Comparison of ENCODE assay signal across 8 mouse cellular contexts in the genomic region with DNA sequence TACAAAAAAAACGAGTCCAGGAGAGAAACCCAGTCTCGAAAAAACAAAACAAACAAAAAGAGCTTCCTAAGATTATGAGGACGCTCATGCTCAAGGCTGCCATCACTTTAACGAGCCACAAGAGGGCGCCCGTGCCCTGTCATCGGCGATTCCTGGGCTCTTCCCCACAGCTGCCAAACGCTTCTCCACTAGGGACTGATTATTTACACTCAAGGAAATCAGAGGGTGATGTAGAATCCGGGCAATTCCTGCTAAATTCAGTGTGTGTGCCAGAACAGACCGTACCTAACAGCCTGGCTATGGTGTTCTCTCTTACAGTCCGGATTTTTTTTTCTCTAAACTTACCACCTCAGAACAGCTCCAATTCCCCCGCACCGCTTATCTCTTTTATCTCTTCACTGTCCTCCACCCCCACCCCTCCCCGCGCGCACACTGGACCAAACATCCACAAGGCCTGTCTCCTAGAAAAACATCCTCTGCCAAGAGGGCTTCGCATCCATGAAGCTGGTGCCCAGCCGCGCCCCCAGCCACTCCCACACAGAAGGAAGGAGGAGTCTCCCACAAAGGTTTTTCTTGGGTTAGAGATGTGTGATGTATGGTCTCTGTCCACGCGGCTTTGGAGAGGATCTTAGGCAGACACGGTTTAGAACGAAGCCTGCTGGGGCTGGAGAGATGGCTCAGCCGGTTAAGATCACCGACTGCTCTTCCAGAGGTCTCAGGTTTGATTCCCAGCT. TPM values are rescaled to one million over a fixed set of nuclear protein-coding genes. Genes with fewer than 3 reads are reported as not detected.
DNase-seq lines count a peak whose midpoint lies in the region; ATAC-seq and TF ChIP-seq lines count a peak whose summit lies in the region.

No protein-coding gene starts in this region.

- no peak for TF ChIP-seq EP300 in heart, postnatal 0 days (IDR thresholded peaks at IDR 0.05; ENCODE audit: low read depth)

- TF ChIP-seq CTCF in heart, postnatal 0 days (IDR thresholded peaks at IDR 0.05; ENCODE audit: low read depth) = peak; percentile 85
- peak; percentile 91 for TF ChIP-seq CTCF in lung, embryonic 14.5 days (IDR thresholded peaks at IDR 0.05; ENCODE audit: low read depth)

- no peak overlapping the region for H3K9ac ChIP-seq in forebrain, embryonic 12.5 days
- H3K9ac ChIP-seq in heart, postnatal 0 days (replicated peaks; ENCODE audit: low read depth, low read length) = no peak overlapping the region
- no peak overlapping the region for H3K9ac ChIP-seq in lung, embryonic 14.5 days
- no peak overlapping the region for H3K9ac ChIP-seq in neural tube, embryonic 15.5 days (replicated peaks)

- no peak overlapping the region for H3K4me3 ChIP-seq in forebrain, embryonic 12.5 days (replicated peaks)
- H3K4me3 ChIP-seq in heart, postnatal 0 days (ENCODE audit: low read depth, low read length) = no peak overlapping the region
- no peak overlapping the region for H3K4me3 ChIP-seq in lung, embryonic 14.5 days (ENCODE audit: low read depth, low read length)
- H3K4me3 ChIP-seq in neural tube, embryonic 15.5 days (replicated peaks) = peak overlapping the region; percentile 15

- peaks cover 4% of the 10 kb centered on the region; the same call in 1 of the 2 replicates for H3K4me1 ChIP-seq in forebrain, embryonic 12.5 days
- H3K4me1 ChIP-seq in heart, postnatal 0 days (ENCODE audit: control insufficient read depth, insufficient read depth) = no peaks in the 10 kb centered on the region
- no peaks in the 10 kb centered on the region for H3K4me1 ChIP-seq in lung, embryonic 14.5 days (ENCODE audit: insufficient read depth)
- H3K4me1 ChIP-seq in neural tube, embryonic 15.5 days = peaks cover 6% of the 10 kb centered on the region

- H3K4me2 ChIP-seq in forebrain, embryonic 12.5 days = peak overlapping the region; percentile 32
- no peak overlapping the region for H3K4me2 ChIP-seq in heart, postnatal 0 days (ENCODE audit: low read depth, low read length)
- H3K4me2 ChIP-seq in lung, embryonic 14.5 days = peak overlapping the region; percentile 44
- H3K4me2 ChIP-seq in neural tube, embryonic 15.5 days = peak overlapping the region; percentile 52

- peaks cover 52% of the 10 kb centered on the region for H3K27me3 ChIP-seq in forebrain, embryonic 12.5 days
- H3K27me3 ChIP-seq in heart, postnatal 0 days (ENCODE audit: control insufficient read depth, insufficient read depth, low read length) = peaks cover 8% of the 10 kb centered on the region; the same call in 1 of the 2 replicates
- no peaks in the 10 kb centered on the region for H3K27me3 ChIP-seq in lung, embryonic 14.5 days (ENCODE audit: insufficient read depth, low read length)
- H3K27me3 ChIP-seq in neural tube, embryonic 15.5 days (replicated peaks) = peaks cover 9% of the 10 kb centered on the region; the same call in 1 of the 2 replicates

- H3K27ac ChIP-seq in forebrain, embryonic 12.5 days = no peak overlapping the region
- H3K27ac ChIP-seq in heart, postnatal 0 days (ENCODE audit: low read depth) = no peak overlapping the region
- H3K27ac ChIP-seq in lung, embryonic 14.5 days (ENCODE audit: low read depth) = no peak overlapping the region
- peak overlapping the region; percentile 48; the same call in 1 of the 2 replicates for H3K27ac ChIP-seq in neural tube, embryonic 15.5 days (replicated peaks)

- 25% methylated on average over 26 of the region's 26 CpGs for WGBS in forebrain, embryonic 12.5 days
- 16% methylated on average over 26 of the region's 26 CpGs for WGBS in heart, postnatal 0 days
- 11% methylated on average over 26 of the region's 26 CpGs for WGBS in lung, embryonic 14.5 days
- WGBS in neural tube, embryonic 15.5 days = 19% methylated on average over 26 of the region's 26 CpGs

- peak; percentile 45; the same call in 1 of the 2 replicates for ATAC-seq in cerebellum, adult (ENCODE audit: insufficient number of reproducible peaks, low FRiP score, low TSS enrichment)
- 0 out of 2 replicates have a peak, but pooled peaks have one; percentile 14 for ATAC-seq in forebrain, embryonic 12.5 days (ENCODE audit: low FRiP score)
- ATAC-seq in heart, postnatal 0 days (ENCODE audit: insufficient read depth, low read depth) = peak; percentile 53
- ATAC-seq in lung, embryonic 14.5 days (ENCODE audit: insufficient read depth) = no peak
- peak; percentile 73 for ATAC-seq in neural tube, embryonic 15.5 days (ENCODE audit: low FRiP score)

- DNase-seq in NIH3T3 (ENCODE audit: low read depth) = peak; percentile 92
- peak; percentile 80 for DNase-seq in heart, postnatal 0 days (ENCODE audit: low spot score)
- DNase-seq in kidney, postnatal 4 days = peak; percentile 84 to 86
- peak; percentile 90 for DNase-seq in lung, embryonic 14.5 days
- DNase-seq in urinary bladder, postnatal 36 days (ENCODE audit: low spot score in 2 of 2) = peak; percentile 38 to 65

- no peaks in the 10 kb centered on the region for H3K36me3 ChIP-seq in forebrain, embryonic 12.5 days (replicated peaks)
- no peaks in the 10 kb centered on the region for H3K36me3 ChIP-seq in heart, postnatal 0 days (replicated peaks; ENCODE audit: control insufficient read depth, insufficient read depth, low read length)
- H3K36me3 ChIP-seq in lung, embryonic 14.5 days (ENCODE audit: insufficient read depth) = no peaks in the 10 kb centered on the region
- no peaks in the 10 kb centered on the region for H3K36me3 ChIP-seq in neural tube, embryonic 15.5 days

- no peaks in the 10 kb centered on the region for H3K9me3 ChIP-seq in forebrain, embryonic 12.5 days
- no peaks in the 10 kb centered on the region for H3K9me3 ChIP-seq in heart, postnatal 0 days (replicated peaks; ENCODE audit: control insufficient read depth, low read length)
- H3K9me3 ChIP-seq in lung, embryonic 14.5 days (ENCODE audit: low read depth, low read length) = no peaks in the 10 kb centered on the region
- H3K9me3 ChIP-seq in neural tube, embryonic 15.5 days (replicated peaks) = no peaks in the 10 kb centered on the region

RNA-seq across cellular contexts. Expression of a gene that starts 26.7 kb away (rescaled TPM):
- 0.11 TPM in 1 of 2 replicates, not detected in the other for polyA plus RNA-seq in forebrain, embryonic 12.5 days (2016; fragmentation: Nextera tagmentation; extraction: Ambion mirVana)
- 0.34 and 1.3 TPM in 2 replicates for total RNA-seq in heart, postnatal 0 days (2014; rRNA removed; ENCODE audit: low replicate concordance)
- polyA plus RNA-seq in heart, postnatal 0 days (2015; fragmentation: Nextera tagmentation; extraction: Ambion mirVana) = 0.31 and 0.33 TPM in 2 replicates
- not detected in 2 replicates for polyA plus RNA-seq in lung, embryonic 14.5 days (2014; fragmentation: Nextera tagmentation; extraction: Ambion mirVana)
- 0.14 and 0.26 TPM in 2 replicates for polyA plus RNA-seq in neural tube, embryonic 15.5 days (2015; fragmentation: Nextera tagmentation; extraction: Ambion mirVana)

RNA-seq across cellular contexts. Expression of a gene that starts 58.4 kb away (rescaled TPM):
- polyA plus RNA-seq in forebrain, embryonic 12.5 days (2016; fragmentation: Nextera tagmentation; extraction: Ambion mirVana) = not detected in 2 replicates
- total RNA-seq in heart, postnatal 0 days (2014; rRNA removed; ENCODE audit: low replicate concordance) = not detected in 2 replicates
- not detected in 2 replicates for polyA plus RNA-seq in heart, postnatal 0 days (2015; fragmentation: Nextera tagmentation; extraction: Ambion mirVana)
- not detected in 2 replicates for polyA plus RNA-seq in lung, embryonic 14.5 days (2014; fragmentation: Nextera tagmentation; extraction: Ambion mirVana)
- 10.9 and 16.9 TPM in 2 replicates for polyA plus RNA-seq in neural tube, embryonic 15.5 days (2015; fragmentation: Nextera tagmentation; extraction: Ambion mirVana)

Comparison
In these comparisons a context has a peak if more than half of its experiments do, and no peak if none do; other contexts are left out.
1. RNA of a gene that starts 58.4 kb away (polyA plus RNA-seq): 10.9 to 16.9 TPM in neural tube, embryonic 15.5 days; not detected in forebrain, embryonic 12.5 days, not detected in heart, postnatal 0 days and not detected in lung, embryonic 14.5 days; every median in the first group is over 10 times any median in the second.
2. Peak in every context shown above with its lines, with median percentiles within 50 percentile points of each other: DNase-seq.